Mouse (Mus musculus) MEL (cell line): ENCODE results near the gene Polr1d.

ENCODE experiments used
- CHD2 ChIP-seq: IDR thresholded peaks from 2 replicates; pipeline ENCODE4 v1.6.1; 2011; ENCODE audit warnings: low read length, improper control_type of control experiment
- CTCF ChIP-seq, 3 experiments: IDR thresholded peaks in 2 of 3; conservative IDR thresholded peaks in 1 of 3; 2 replicates each; pipeline ENCODE4 v1.5.1; 2011 to 2012; ENCODE audit warnings: low read length in 3 of 3, low read depth in 2 of 3, mild to moderate bottlenecking in 2 of 3, improper control_type of control experiment in 1 of 3, inconsistent platforms in 1 of 3, mixed read lengths in 1 of 3, moderate library complexity in 1 of 3; ENCODE audit not compliant: control insufficient read depth in 1 of 3, insufficient read depth in 1 of 3, poor library complexity in 1 of 3, severe bottlenecking in 1 of 3
- ELF1 ChIP-seq: IDR thresholded peaks from 2 replicates; pipeline ENCODE4 v1.6.1; 2014; ENCODE audit warnings: low read depth, mild to moderate bottlenecking, inconsistent platforms, low read length, improper control_type of control experiment, moderate library complexity
- ETS1 ChIP-seq: IDR thresholded peaks from 2 replicates; pipeline ENCODE4 v1.6.1; 2012; ENCODE audit warnings: low read depth, mild to moderate bottlenecking, inconsistent platforms, low read length, improper control_type of control experiment, moderate library complexity
- MAFK ChIP-seq: IDR thresholded peaks from 2 replicates; pipeline ENCODE4 v1.6.1; 2011; ENCODE audit warnings: low read depth, mild to moderate bottlenecking, low read length, improper control_type of control experiment, borderline replicate concordance
- TCF12 ChIP-seq: IDR thresholded peaks from 2 replicates; pipeline ENCODE4 v1.6.1; 2014; ENCODE audit warnings: low read depth, mild to moderate bottlenecking, inconsistent platforms, low read length, improper control_type of control experiment, moderate library complexity
- USF1 ChIP-seq: IDR thresholded peaks from 2 replicates; pipeline ENCODE4 v1.6.1; 2014; ENCODE audit warnings: low read depth, mild to moderate bottlenecking, inconsistent platforms, low read length, improper control_type of control experiment, moderate library complexity

DNA sequence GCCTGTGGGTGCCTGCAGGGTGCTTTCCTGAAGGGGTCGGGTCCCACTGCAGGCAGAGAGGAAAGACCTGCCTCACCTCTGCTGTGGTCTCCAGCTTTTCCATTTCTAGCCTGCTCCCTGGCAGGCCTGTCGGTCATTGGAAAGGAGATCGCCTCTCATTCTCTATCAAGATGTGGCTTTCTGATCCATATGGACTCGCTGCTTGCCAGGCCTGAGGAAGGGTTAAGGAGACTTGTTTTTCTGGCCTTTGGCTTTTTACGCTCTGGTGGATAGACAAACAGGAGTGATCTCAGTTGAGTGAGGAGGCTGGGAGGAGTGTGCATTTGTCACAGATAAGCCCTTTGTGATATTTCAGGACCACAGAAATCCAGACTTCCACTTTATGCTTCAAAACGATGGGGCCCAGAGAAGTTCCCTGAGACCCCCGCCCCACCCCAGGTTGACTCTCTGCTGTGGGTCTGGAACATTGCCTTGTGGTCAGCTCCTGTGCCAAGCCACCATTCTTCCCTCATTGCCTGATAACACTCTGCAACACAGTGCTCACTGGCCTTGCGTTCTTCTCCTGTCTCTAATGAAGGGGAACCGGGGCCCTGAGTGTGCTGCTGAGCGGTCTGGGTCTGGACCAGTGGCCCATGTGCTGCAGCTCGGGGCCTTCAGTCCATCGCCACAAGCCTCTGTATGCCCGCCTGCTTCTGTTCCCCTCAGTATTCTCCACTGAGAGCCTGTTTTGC, 32.2 kb downstream of the Polr1d start:
- TF ChIP-seq ETS1 (no peak), USF1 (no peak), TCF12 (no peak), CTCF (IDR thresholded peaks at IDR 0.05 in 2 of 3, conservative IDR thresholded peaks at IDR 0.05 in 1 of 3; ENCODE audit: control insufficient read depth in 1 of 3, insufficient read depth in 1 of 3, low read depth in 2 of 3, low read length in 3 of 3, poor library complexity in 1 of 3, severe bottlenecking in 1 of 3) (no peak), CHD2 (no peak), MAFK (no peak), ELF1 (no peak)
